Comparison of ENCODE assay signal across 9 mouse cellular contexts in genomic region chr3:17824662-17825061, GRCm38 (mm10).
DNase-seq lines count a peak whose midpoint lies in the region; ATAC-seq and TF ChIP-seq lines count a peak whose summit lies in the region.
"Had no signal": no experiment of that assay in that cellular context is flagged by ENCODE, and none has a peak within 500 bp of the region (broad histone marks: within the 10 kb centered on the region; RNA-seq: fewer than 3 reads in every experiment).

No protein-coding gene starts in this region.

- H3K36me3 ChIP-seq in liver, postnatal 0 days (replicated peaks; ENCODE audit: insufficient read depth, low read length) = no peaks in the 10 kb centered on the region

- peak; percentile 42; the same call in 1 of the 2 replicates for ATAC-seq in frontal cortex, adult (ENCODE audit: low TSS enrichment)
- ATAC-seq in liver, postnatal 0 days = no peak

- DNase-seq in frontal cortex, postnatal 14 days (ENCODE audit: low spot score in 2 of 2) = no peak
- DNase-seq in liver, postnatal 0 days = no peak
- DNase-seq in liver (no peak), adipocyte (ENCODE audit: low spot score) (peak; percentile 58)
- DNase-seq in naive thymus-derived CD4-positive, alpha-beta T cell, adult 2 months (ENCODE audit: low read depth) = peak; percentile 2
- DNase-seq in natural killer cell, adult 2 months (ENCODE audit: low spot score in 2 of 2) = no peak
- DNase-seq in adrenal gland, adult 2 months = no peak
- DNase-seq: right cerebral cortex, postnatal 14 days had no signal

- no peak overlapping the region for H3K4me3 ChIP-seq in liver, postnatal 0 days (ENCODE audit: low read depth, low read length)

- H3K4me1 ChIP-seq in liver, postnatal 0 days (ENCODE audit: insufficient read depth) = no peaks in the 10 kb centered on the region

- H3K27ac ChIP-seq in liver, postnatal 0 days (ENCODE audit: low read depth) = no peak overlapping the region

- H3K9ac ChIP-seq in liver, postnatal 0 days (replicated peaks) = no peak overlapping the region

- peak; percentile 64 for TF ChIP-seq CTCF in liver, postnatal 0 days (IDR thresholded peaks at IDR 0.05; ENCODE audit: low read depth)

- H3K4me2 ChIP-seq in liver, postnatal 0 days (ENCODE audit: low read depth, low read length) = no peak overlapping the region

- no peak for TF ChIP-seq EP300 in liver, postnatal 0 days (IDR thresholded peaks at IDR 0.05; ENCODE audit: low read depth)

- WGBS in liver, postnatal 0 days (ENCODE audit: insufficient replicate concordance) = 44% methylated on average over 4 of the region's 4 CpGs

- H3K9me3 ChIP-seq in liver, postnatal 0 days (ENCODE audit: low read length) = no peaks in the 10 kb centered on the region

- H3K27me3 ChIP-seq in liver, postnatal 0 days (ENCODE audit: insufficient read depth, low read length) = no peaks in the 10 kb centered on the region

Comparison
In these comparisons a context has a peak if more than half of its experiments do, and no peak if none do; other contexts are left out.
1. DNase-seq: peak in adipocyte (single experiment) and naive thymus-derived CD4-positive, alpha-beta T cell, adult 2 months (single experiment); none in frontal cortex, postnatal 14 days (0 of 2), liver, postnatal 0 days (single experiment), liver (single experiment), natural killer cell, adult 2 months (0 of 2) and adrenal gland, adult 2 months (single experiment).